Mouse (Mus musculus): Measurements from ENCODE around the gene Banf1. TPM values are rescaled to one million over a fixed set of nuclear protein-coding genes. Genes with fewer than 3 reads are reported as not detected.
"Not testable (repeated sequence)": the region's sequence is repeated elsewhere in the genome, so short reads cannot be mapped to it uniquely, and the experiment has no call there.

Banf1 gene
- polyA plus RNA-seq, 1 experiment: 21.7 TPM

- Histone ChIP-seq H3K9me3 (ENCODE audit: control insufficient read depth, low read length) (no peaks in the 10 kb centered on the region), H3K4me1 (ENCODE audit: control insufficient read depth) (peaks cover 2% of the 10 kb centered on the region; the same call in 1 of the 2 replicates), H3K27me3 (ENCODE audit: control insufficient read depth) (no peaks in the 10 kb centered on the region), H3K4me3 (replicated peaks) (peak overlapping the region; percentile 26), H3K36me3 (ENCODE audit: control insufficient read depth) (no peaks in the 10 kb centered on the region)
- TF ChIP-seq GATA1 (IDR thresholded peaks at IDR 0.05; ENCODE audit: low read length) (no peak), TAL1 (IDR thresholded peaks at IDR 0.05; ENCODE audit: low read length) (no peak)
These were observed 39.0 kb upstream of the Banf1 start for GRCm38 (mm10) chr19:5405924-5406323.

GRCm38 (mm10) chr19:5402293-5402692 lies 35.3 kb upstream of the Banf1 start, which contains the start of gene Tsga10ip:
TSS of gene Tsga10ip (minus strand) at chr19:5402526.
- Histone ChIP-seq H3K36me3 (ENCODE audit: control insufficient read depth) (no peaks in the 10 kb centered on the region), H3K9me3 (ENCODE audit: control insufficient read depth, low read length) (no peaks in the 10 kb centered on the region), H3K4me1 (ENCODE audit: control insufficient read depth) (no peaks in the 10 kb centered on the region; the same call in 1 of the 2 replicates), H3K4me3 (replicated peaks) (no peak within 1 kb of the TSS), H3K27me3 (ENCODE audit: control insufficient read depth) (no peaks in the 10 kb centered on the region)
- TF ChIP-seq GATA1 (IDR thresholded peaks at IDR 0.05; ENCODE audit: low read length) (no peak), TAL1 (IDR thresholded peaks at IDR 0.05; ENCODE audit: low read length) (no peak)

GRCm38 (mm10) chr19:5401073-5401472 lies 34.1 kb upstream of the Banf1 start:
- not testable (repeated sequence) for H3K9me3 ChIP-seq (ENCODE audit: control insufficient read depth, low read length); H3K27me3 ChIP-seq (ENCODE audit: control insufficient read depth); H3K36me3 ChIP-seq (ENCODE audit: control insufficient read depth); H3K4me3 ChIP-seq (replicated peaks); H3K4me1 ChIP-seq (ENCODE audit: control insufficient read depth)

GRCm38 (mm10) chr19:5395371-5395770 lies 28.4 kb upstream of the Banf1 start:
- Histone ChIP-seq H3K4me1 (ENCODE audit: control insufficient read depth) (peaks cover 9% of the 10 kb centered on the region), H3K4me3 (replicated peaks) (no peak overlapping the region), H3K9me3 (ENCODE audit: control insufficient read depth, low read length) (no peaks in the 10 kb centered on the region), H3K27me3 (ENCODE audit: control insufficient read depth) (no peaks in the 10 kb centered on the region), H3K36me3 (ENCODE audit: control insufficient read depth) (no peaks in the 10 kb centered on the region)
- TF ChIP-seq GATA1 (IDR thresholded peaks at IDR 0.05; ENCODE audit: low read length): no peak
- TF ChIP-seq TAL1 (IDR thresholded peaks at IDR 0.05; ENCODE audit: low read length): no peak

- peaks cover 21% of the 10 kb centered on the region for H3K4me1 ChIP-seq (ENCODE audit: control insufficient read depth)
- H3K9me3 ChIP-seq (ENCODE audit: control insufficient read depth, low read length): no peaks in the 10 kb centered on the region
- H3K4me3 ChIP-seq (replicated peaks): no peak overlapping the region
- TF ChIP-seq GATA1 (IDR thresholded peaks at IDR 0.05; ENCODE audit: low read length) (no peak), TAL1 (IDR thresholded peaks at IDR 0.05; ENCODE audit: low read length) (no peak)
- H3K36me3 ChIP-seq (ENCODE audit: control insufficient read depth): no peaks in the 10 kb centered on the region
- H3K27me3 ChIP-seq (ENCODE audit: control insufficient read depth): no peaks in the 10 kb centered on the region
These were observed 27.2 kb upstream of the Banf1 start for GRCm38 (mm10) chr19:5394168-5394567.

- no peaks in the 10 kb centered on the region for H3K36me3 ChIP-seq (ENCODE audit: control insufficient read depth)
- no peak overlapping the region for H3K4me3 ChIP-seq (replicated peaks)
- no peaks in the 10 kb centered on the region for H3K9me3 ChIP-seq (ENCODE audit: control insufficient read depth, low read length)
- peaks cover 29% of the 10 kb centered on the region for H3K4me1 ChIP-seq (ENCODE audit: control insufficient read depth)
- TF ChIP-seq TAL1 (IDR thresholded peaks at IDR 0.05; ENCODE audit: low read length): no peak
- TF ChIP-seq GATA1 (IDR thresholded peaks at IDR 0.05; ENCODE audit: low read length): no peak
- no peaks in the 10 kb centered on the region for H3K27me3 ChIP-seq (ENCODE audit: control insufficient read depth)
These were observed 25.9 kb upstream of the Banf1 start for GRCm38 (mm10) chr19:5392892-5393291.

DNA sequence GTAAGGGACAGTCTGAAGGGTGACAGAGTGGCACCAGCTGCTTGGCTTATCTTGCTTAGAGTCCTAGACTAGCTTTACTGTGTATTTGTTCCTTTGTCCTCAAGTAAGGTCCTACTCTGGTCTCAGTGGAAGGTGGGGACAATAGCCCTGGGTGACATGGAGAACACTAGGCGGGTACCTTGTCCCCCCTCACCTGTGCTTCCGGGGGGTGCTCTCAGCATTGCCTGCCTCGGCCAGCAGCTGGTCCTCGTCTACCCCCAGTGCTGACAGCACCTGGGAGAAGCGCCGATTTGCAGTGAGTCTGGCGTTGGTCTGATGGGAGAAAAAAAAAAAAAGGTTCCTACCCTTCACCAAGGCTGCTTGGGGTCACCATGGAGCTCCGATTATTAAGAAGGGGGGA lies 23.4 kb upstream of the Banf1 start:
- TF ChIP-seq TAL1 (IDR thresholded peaks at IDR 0.05; ENCODE audit: low read length): no peak
- TF ChIP-seq GATA1 (IDR thresholded peaks at IDR 0.05; ENCODE audit: low read length): no peak
- Histone ChIP-seq H3K27me3 (ENCODE audit: control insufficient read depth) (no peaks in the 10 kb centered on the region), H3K4me3 (replicated peaks) (peak overlapping the region; percentile 100), H3K36me3 (ENCODE audit: control insufficient read depth) (peaks cover 16% of the 10 kb centered on the region), H3K4me1 (ENCODE audit: control insufficient read depth) (peaks cover 51% of the 10 kb centered on the region), H3K9me3 (ENCODE audit: control insufficient read depth, low read length) (no peaks in the 10 kb centered on the region)

DNA sequence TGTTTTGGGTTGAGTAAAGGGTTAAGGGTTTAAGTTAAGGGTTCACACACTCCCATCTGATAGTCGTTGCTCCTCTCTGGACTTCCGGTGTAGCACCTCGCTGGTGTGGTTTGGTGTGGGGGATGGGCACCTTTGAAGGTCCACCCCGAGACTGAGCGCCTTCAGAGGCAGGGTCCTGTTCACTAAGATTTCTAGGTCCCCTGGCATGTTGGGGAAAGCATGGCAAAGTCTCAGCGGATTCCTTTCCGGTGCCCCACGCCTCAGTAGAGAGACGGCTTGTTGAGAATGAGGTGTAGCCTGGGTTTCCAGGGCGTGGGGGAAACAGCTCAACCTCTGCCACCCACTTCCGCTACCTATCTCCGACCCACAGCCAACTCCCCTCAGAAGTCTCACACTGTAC lies 22.7 kb upstream of the Banf1 start:
- H3K4me1 ChIP-seq (ENCODE audit: control insufficient read depth): peaks cover 53% of the 10 kb centered on the region
- H3K36me3 ChIP-seq (ENCODE audit: control insufficient read depth): peaks cover 24% of the 10 kb centered on the region
- H3K4me3 ChIP-seq (replicated peaks): peak overlapping the region; percentile 100
- TF ChIP-seq TAL1 (IDR thresholded peaks at IDR 0.05; ENCODE audit: low read length) (no peak), GATA1 (IDR thresholded peaks at IDR 0.05; ENCODE audit: low read length) (no peak)
- H3K27me3 ChIP-seq (ENCODE audit: control insufficient read depth): no peaks in the 10 kb centered on the region
- no peaks in the 10 kb centered on the region for H3K9me3 ChIP-seq (ENCODE audit: control insufficient read depth, low read length)

- Histone ChIP-seq H3K36me3 (ENCODE audit: control insufficient read depth) (peaks cover 33% of the 10 kb centered on the region), H3K9me3 (ENCODE audit: control insufficient read depth, low read length) (no peaks in the 10 kb centered on the region), H3K27me3 (ENCODE audit: control insufficient read depth) (no peaks in the 10 kb centered on the region), H3K4me1 (ENCODE audit: control insufficient read depth) (peaks cover 53% of the 10 kb centered on the region), H3K4me3 (replicated peaks) (peak within 1 kb of the TSS; percentile 100)
- no peak for TF ChIP-seq TAL1 (IDR thresholded peaks at IDR 0.05; ENCODE audit: low read length)
- no peak for TF ChIP-seq GATA1 (IDR thresholded peaks at IDR 0.05; ENCODE audit: low read length)
These were observed 21.7 kb upstream of the Banf1 start, which contains the start of gene Sart1 for GRCm38 (mm10) chr19:5388588-5389242. TSS of gene Sart1 (minus strand) at chr19:5388703.

DNA sequence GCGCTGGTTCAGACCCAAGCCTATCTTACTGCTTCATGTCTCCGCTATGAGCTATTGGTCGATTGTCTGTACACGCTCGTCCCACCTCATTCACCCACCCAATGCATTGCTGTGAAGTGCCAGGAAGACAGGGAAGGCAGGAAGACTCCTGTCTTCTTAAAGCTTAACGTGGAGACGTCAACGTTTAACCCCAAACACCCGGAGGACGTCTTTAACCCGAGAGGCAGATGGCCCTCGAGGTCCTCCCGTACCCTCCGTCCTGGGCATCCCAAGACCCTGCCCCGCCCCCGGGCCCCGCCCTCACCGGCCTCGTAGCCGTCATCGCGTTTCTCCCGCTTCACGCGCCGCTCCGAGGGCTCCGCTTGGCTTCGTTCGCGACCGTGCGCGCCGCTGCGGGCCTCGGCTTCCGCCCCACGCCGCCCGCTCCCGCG lies 21.1 kb upstream of the Banf1 start:
- no peaks in the 10 kb centered on the region for H3K27me3 ChIP-seq (ENCODE audit: control insufficient read depth)
- H3K4me1 ChIP-seq (ENCODE audit: control insufficient read depth): peaks cover 53% of the 10 kb centered on the region
- no peak for TF ChIP-seq TAL1 (IDR thresholded peaks at IDR 0.05; ENCODE audit: low read length)
- no peak for TF ChIP-seq GATA1 (IDR thresholded peaks at IDR 0.05; ENCODE audit: low read length)
- no peaks in the 10 kb centered on the region for H3K9me3 ChIP-seq (ENCODE audit: control insufficient read depth, low read length)
- peaks cover 40% of the 10 kb centered on the region for H3K36me3 ChIP-seq (ENCODE audit: control insufficient read depth)
- peak overlapping the region; percentile 100 for H3K4me3 ChIP-seq (replicated peaks)
